ENCODE assay signal across 9 mouse cellular contexts in the genomic region with DNA sequence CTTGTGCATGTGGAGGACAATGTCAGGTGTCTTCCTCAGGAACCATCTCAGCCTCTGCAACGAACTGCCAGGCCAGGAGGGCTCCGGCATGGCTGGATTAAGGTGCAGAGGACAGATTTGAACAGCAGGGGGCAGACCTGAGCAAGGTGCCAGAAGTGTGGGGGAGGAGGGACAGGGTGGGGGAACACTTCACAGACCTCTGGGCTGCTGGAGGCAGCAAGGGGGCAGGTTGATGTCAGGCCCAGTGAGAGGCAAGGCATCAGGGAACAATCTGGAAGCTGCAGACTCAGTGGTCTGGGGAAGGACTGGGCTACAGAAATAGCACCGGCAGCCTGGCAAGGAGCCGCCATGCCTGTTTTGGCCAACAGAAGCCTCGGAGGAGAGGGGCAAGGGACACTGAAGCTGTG. TPM values are rescaled to one million over a fixed set of nuclear protein-coding genes. Genes with fewer than 3 reads are reported as not detected.
DNase-seq lines count a peak whose midpoint lies in the region; ATAC-seq lines count a peak whose summit lies in the region.
"Had no signal": no experiment of that assay in that cellular context is flagged by ENCODE, and none has a peak within 500 bp of the region (broad histone marks: within the 10 kb centered on the region; RNA-seq: fewer than 3 reads in every experiment).

No protein-coding gene starts in this region.

- H3K9ac ChIP-seq in liver, embryonic 11.5 days (ENCODE audit: low read depth, low read length), result no peak overlapping the region
- H3K9ac ChIP-seq: stomach, embryonic 15.5 days had no signal

- 37% methylated on average over 5 of the region's 5 CpGs for WGBS in liver, embryonic 11.5 days

- H3K4me1 ChIP-seq in liver, embryonic 11.5 days (replicated peaks; ENCODE audit: control insufficient read depth, insufficient read depth, low read length), result no peaks in the 10 kb centered on the region; the same call in 1 of the 2 replicates

- peak overlapping the region; percentile 3; the same call in 1 of the 2 replicates for H3K4me2 ChIP-seq in liver, embryonic 11.5 days
- H3K4me2 ChIP-seq: stomach, embryonic 15.5 days had no signal

- H3K4me3 ChIP-seq in liver, embryonic 11.5 days (ENCODE audit: low read depth, low read length), result no peak overlapping the region
- H3K4me3 ChIP-seq: stomach, embryonic 15.5 days had no signal

- H3K27me3 ChIP-seq in liver, embryonic 11.5 days (replicated peaks; ENCODE audit: control insufficient read depth, insufficient read depth, low read length), result no peaks in the 10 kb centered on the region
- H3K27me3 ChIP-seq: stomach, embryonic 15.5 days had no signal

- no peak overlapping the region for H3K27ac ChIP-seq in liver, embryonic 11.5 days (ENCODE audit: low read depth, low read length)
- H3K27ac ChIP-seq: stomach, embryonic 15.5 days had no signal

- ATAC-seq in liver, embryonic 11.5 days (replicated peaks; ENCODE audit: low FRiP score), result peak; percentile 36; the same call in 1 of the 2 replicates
- peak; percentile 79 for ATAC-seq in neutrophil, adult 5-6 weeks (ENCODE audit: extremely low read depth, insufficient number of reproducible peaks, low FRiP score, poor library complexity, severe bottlenecking)

- intact Hi-C loops in heart, postnatal 10 days (cut with DNase I), result loop anchor here (1.0 to 5.0 kb wide), 2 partner anchors 65 to 143 kb away; no protein-coding TSS in a partner anchor

- DNase-seq in layer of hippocampus, postnatal 10 days (ENCODE audit: low spot score in 2 of 2), result peak; percentile 69 to 74
- no peak for DNase-seq in layer of hippocampus, adult 9-11 months
- DNase-seq in adrenal gland, adult 18-20 months (ENCODE audit: low spot score in 2 of 2), result peak; percentile 67 to 68
- peak; percentile 63 for DNase-seq in embryo, embryonic 11 days
- peak; percentile 50 to 79 for DNase-seq in heart, postnatal 10 days
- peak; percentile 57 for DNase-seq in liver, embryonic 11.5 days (ENCODE audit: low spot score)
- DNase-seq in thymus, postnatal 14 days, result peak; percentile 63

- H3K9me3 ChIP-seq in liver, embryonic 11.5 days (ENCODE audit: control insufficient read depth, low read length), result no peaks in the 10 kb centered on the region
- H3K9me3 ChIP-seq: stomach, embryonic 15.5 days had no signal

- H3K36me3 ChIP-seq in liver, embryonic 11.5 days (ENCODE audit: control insufficient read depth, insufficient read depth, low read length), result no peaks in the 10 kb centered on the region
- H3K36me3 ChIP-seq: stomach, embryonic 15.5 days had no signal

RNA-seq across cellular contexts. Expression of a gene that starts 57.6 kb away (rescaled TPM):
- total RNA-seq in layer of hippocampus, postnatal 10 days (2021), result not detected
- total RNA-seq in adrenal gland, adult 18-20 months (2021), result not detected
- total RNA-seq in heart, postnatal 10 days (2021), result not detected
- polyA plus RNA-seq in liver, embryonic 11.5 days (2014; fragmentation: Nextera tagmentation; extraction: Ambion mirVana), result not detected in 2 replicates
- total RNA-seq in neutrophil, adult 5-6 weeks (2017), result not detected in 2 replicates
- polyA plus RNA-seq: stomach, embryonic 15.5 days had no signal
